In the genomic region with DNA sequence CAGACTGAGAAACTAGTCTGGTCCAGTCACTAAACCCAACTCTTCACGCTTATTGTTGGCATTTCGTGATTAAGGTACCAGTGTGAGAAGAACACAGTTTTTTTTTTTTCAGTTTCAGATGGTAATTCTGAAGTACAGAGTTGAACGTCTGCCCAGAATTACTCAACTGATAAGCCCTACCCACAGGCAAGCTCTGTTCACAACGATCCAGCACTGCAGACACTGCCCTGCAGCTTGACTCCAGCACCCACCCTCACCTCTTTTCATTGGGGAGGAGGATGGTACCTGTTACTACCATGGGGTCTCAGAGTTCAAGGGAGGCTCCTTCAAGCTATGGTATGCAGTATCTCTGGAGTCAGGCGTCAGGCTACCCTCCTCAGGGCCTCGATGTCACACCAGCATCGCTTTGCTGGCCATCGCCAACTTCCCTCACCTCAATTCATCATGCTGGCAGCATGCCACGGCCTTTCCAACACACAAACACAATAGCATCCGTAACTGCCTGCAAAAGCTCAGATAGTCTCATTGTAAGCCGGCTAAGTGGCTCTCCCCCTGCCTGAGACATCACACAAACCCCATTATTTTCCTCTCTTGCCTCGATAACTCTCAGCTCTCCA, we compare ENCODE assay signal across 10 mouse cellular contexts.
DNase-seq lines count a peak whose midpoint lies in the region; ATAC-seq and TF ChIP-seq lines count a peak whose summit lies in the region.
"Had no signal": no experiment of that assay in that cellular context is flagged by ENCODE, and none has a peak within 500 bp of the region (broad histone marks: within the 10 kb centered on the region; RNA-seq: fewer than 3 reads in every experiment).

No protein-coding gene starts in this region.

- peak; percentile 14 for DNase-seq in adrenal gland, postnatal 10 days
- DNase-seq in adrenal gland, postnatal 25 days, result no peak
- peak; percentile 39 for DNase-seq in heart, postnatal 0 days (ENCODE audit: low spot score)
- no peak for DNase-seq in heart, adult 11 months
- DNase-seq in ovary, postnatal 14 days (ENCODE audit: low spot score), result peak; percentile 8
- DNase-seq in ovary, adult 18-20 months (ENCODE audit: low spot score), result no peak
- DNase-seq in adipocyte (ENCODE audit: low spot score), result no peak
- DNase-seq: lung, postnatal 10 days had no signal

- no peak for TF ChIP-seq CTCF in heart, postnatal 0 days (IDR thresholded peaks at IDR 0.05; ENCODE audit: low read depth)

- H3K9ac ChIP-seq in heart, postnatal 0 days (replicated peaks; ENCODE audit: low read depth, low read length), result no peak overlapping the region
- no peak overlapping the region for H3K9ac ChIP-seq in midbrain, embryonic 15.5 days

- 11% methylated on average over 12 of the region's 12 CpGs for WGBS in heart, postnatal 0 days
- 42% methylated on average over 12 of the region's 12 CpGs for WGBS in midbrain, embryonic 15.5 days

- H3K9me3 ChIP-seq in heart, postnatal 0 days (replicated peaks; ENCODE audit: control insufficient read depth, low read length), result no peaks in the 10 kb centered on the region
- no peaks in the 10 kb centered on the region for H3K9me3 ChIP-seq in midbrain, embryonic 15.5 days

- H3K36me3 ChIP-seq in heart, postnatal 0 days (replicated peaks; ENCODE audit: control insufficient read depth, insufficient read depth, low read length), result no peaks in the 10 kb centered on the region
- H3K36me3 ChIP-seq in midbrain, embryonic 15.5 days (replicated peaks), result no peaks in the 10 kb centered on the region

- no peaks in the 10 kb centered on the region for H3K27me3 ChIP-seq in heart, postnatal 0 days (ENCODE audit: control insufficient read depth, insufficient read depth, low read length)
- H3K27me3 ChIP-seq in midbrain, embryonic 15.5 days (replicated peaks), result no peaks in the 10 kb centered on the region

- H3K4me1 ChIP-seq in heart, postnatal 0 days (ENCODE audit: control insufficient read depth, insufficient read depth), result peaks cover 7% of the 10 kb centered on the region; the same call in 1 of the 2 replicates
- 0 out of 2 replicates have a peak, but pooled peaks cover 15% of the 10 kb centered on the region for H3K4me1 ChIP-seq in midbrain, embryonic 15.5 days

- no peak overlapping the region for H3K4me3 ChIP-seq in heart, postnatal 0 days (ENCODE audit: low read depth, low read length)
- H3K4me3 ChIP-seq in midbrain, embryonic 15.5 days, result no peak overlapping the region

- peak overlapping the region; percentile 9; the same call in 1 of the 2 replicates for H3K4me2 ChIP-seq in heart, postnatal 0 days (ENCODE audit: low read depth, low read length)
- no peak overlapping the region for H3K4me2 ChIP-seq in midbrain, embryonic 15.5 days

- no peak; the same call in 1 of the 2 replicates for ATAC-seq in heart, postnatal 0 days (ENCODE audit: insufficient read depth, low read depth)
- ATAC-seq in midbrain, embryonic 15.5 days (replicated peaks), result peak; percentile 52; the same call in 1 of the 2 replicates

- TF ChIP-seq EP300 in heart, postnatal 0 days (IDR thresholded peaks at IDR 0.05; ENCODE audit: low read depth), result no peak

- H3K27ac ChIP-seq in heart, postnatal 0 days (ENCODE audit: low read depth), result no peak overlapping the region
- peak overlapping the region; percentile 42 for H3K27ac ChIP-seq in midbrain, embryonic 15.5 days
- H3K27ac ChIP-seq: kidney, postnatal 0 days had no signal

Comparison
In these comparisons a context has a peak if more than half of its experiments do, and no peak if none do; other contexts are left out.
1. DNase-seq: peak in adrenal gland, postnatal 10 days (single experiment), heart, postnatal 0 days (single experiment) and ovary, postnatal 14 days (single experiment); none in adrenal gland, postnatal 25 days (single experiment), heart, adult 11 months (single experiment), ovary, adult 18-20 months (single experiment) and adipocyte (single experiment).